Mouse (Mus musculus) G1E (cell line): ENCODE data around the gene Pcmt1. TPM values are rescaled to one million over a fixed set of nuclear protein-coding genes. Genes with fewer than 3 reads are reported as not detected.
"Not testable (repeated sequence)": the region's sequence is repeated elsewhere in the genome, so short reads cannot be mapped to it uniquely, and the experiment has no call there.

Source experiments
- ATAC-seq: 2 replicates; pipeline ENCODE4 v1.8.0; 2016; ENCODE audit warnings: mild to moderate bottlenecking; ENCODE audit not compliant: insufficient number of reproducible peaks, poor library complexity, low FRiP score, severe bottlenecking; ENCODE audit errors: extremely low read depth
- DNase-seq: peaks from one replicate; pipeline ENCODE4 v3.0.0; 2012; ENCODE audit warnings: low spot score
- H3K27me3 ChIP-seq: 2 replicates; pipeline ENCODE4 v1.6.1; 2012; ENCODE audit warnings: mild to moderate bottlenecking, low read length, inconsistent platforms; ENCODE audit not compliant: insufficient read depth
- H3K36me3 ChIP-seq: replicated peaks from 2 replicates; pipeline ENCODE3; 2012; ENCODE audit warnings: mild to moderate bottlenecking, inconsistent platforms
- H3K4me1 ChIP-seq: 2 replicates; pipeline ENCODE4 v1.6.1; 2012; ENCODE audit warnings: low read depth, low read length, inconsistent platforms, mixed read lengths; ENCODE audit not compliant: insufficient read depth
- H3K4me3 ChIP-seq: 2 replicates; pipeline ENCODE4 v1.5.1; 2012; ENCODE audit warnings: low read depth, mild to moderate bottlenecking, inconsistent platforms, low read length, moderate library complexity, mixed read lengths
- H3K9me3 ChIP-seq: replicated peaks from 2 replicates; pipeline ENCODE4 v1.6.1; 2012; ENCODE audit warnings: inconsistent platforms
- CTCF ChIP-seq: IDR thresholded peaks from 2 replicates; pipeline ENCODE4 v1.5.1; 2012; ENCODE audit warnings: low read depth, low read length, inconsistent platforms, mixed read lengths
- GATA1 ChIP-seq: IDR thresholded peaks from 2 replicates; pipeline ENCODE4 v1.6.1; 2012; ENCODE audit warnings: borderline replicate concordance, low read length, inconsistent platforms, mixed read lengths
- GATA2 ChIP-seq: IDR thresholded peaks from 2 replicates; pipeline ENCODE4 v1.6.1; 2012; ENCODE audit warnings: low read depth, low read length, inconsistent platforms, borderline replicate concordance
- POLR2AphosphoS5 ChIP-seq: IDR thresholded peaks from 2 replicates; pipeline ENCODE4 v1.6.1; 2012; ENCODE audit warnings: low read depth, low read length, inconsistent platforms; ENCODE audit not compliant: insufficient replicate concordance
- TAL1 ChIP-seq: conservative IDR thresholded peaks from 2 replicates; pipeline ENCODE4 v1.6.1; 2012; ENCODE audit warnings: low read depth, low read length, inconsistent platforms, mixed read lengths
- polyA plus RNA-seq: library from polyadenylated mRNA; stranded (reverse); fragments of >175 nt; gene quantifications from 2 replicates; pipeline ENCODE4 v1.2.3, GENCODE M21; 2012
- total RNA-seq, 2 experiments: library from RNA; stranded (forward) in 1 of 2; stranded (reverse) in 1 of 2; fragments of 200-1000 nt in 1 of 2; fragments of >200 nt in 1 of 2; fragmentation: Nextera tagmentation in 1 of 2; gene quantifications; 2 replicates each; pipeline ENCODE4 v1.2.3; 2014 to 2017

Pcmt1 gene
- total and polyA plus RNA-seq, 3 experiments, result 55.8 to 117 (median 79.0) TPM

DNA sequence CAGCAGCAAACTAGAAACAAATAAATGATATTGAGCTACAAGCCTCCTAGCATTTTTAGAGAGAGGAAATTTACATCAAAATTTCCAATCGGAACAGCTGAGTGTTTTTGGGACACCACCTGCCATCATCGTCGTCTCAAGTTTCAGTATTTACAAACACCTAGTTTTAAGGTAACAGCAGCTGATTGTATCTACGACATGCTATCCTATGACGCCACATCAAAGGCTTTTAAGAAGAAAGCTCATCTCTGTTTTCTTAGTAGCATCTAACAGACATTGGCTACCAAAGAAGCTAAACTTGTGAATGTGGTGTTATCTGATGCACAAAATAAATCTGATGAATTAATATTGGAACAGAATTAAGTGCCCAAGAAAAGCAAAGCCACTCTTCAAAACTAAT lies 50.6 kb downstream of the Pcmt1 start:
- Histone ChIP-seq H3K4me1 (no peaks in the 10 kb centered on the region), H3K9me3 (no peaks in the 10 kb centered on the region), H3K4me3 (no peak overlapping the region), H3K27me3 (no peaks in the 10 kb centered on the region), H3K36me3 (peaks cover 55% of the 10 kb centered on the region)
- no peak for ATAC-seq
- no peak for DNase-seq
- no peak for TF ChIP-seq GATA2
- TF ChIP-seq GATA1, result no peak
- TF ChIP-seq POLR2AphosphoS5, result no peak
- TF ChIP-seq CTCF, result no peak
- no peak for TF ChIP-seq TAL1

DNA sequence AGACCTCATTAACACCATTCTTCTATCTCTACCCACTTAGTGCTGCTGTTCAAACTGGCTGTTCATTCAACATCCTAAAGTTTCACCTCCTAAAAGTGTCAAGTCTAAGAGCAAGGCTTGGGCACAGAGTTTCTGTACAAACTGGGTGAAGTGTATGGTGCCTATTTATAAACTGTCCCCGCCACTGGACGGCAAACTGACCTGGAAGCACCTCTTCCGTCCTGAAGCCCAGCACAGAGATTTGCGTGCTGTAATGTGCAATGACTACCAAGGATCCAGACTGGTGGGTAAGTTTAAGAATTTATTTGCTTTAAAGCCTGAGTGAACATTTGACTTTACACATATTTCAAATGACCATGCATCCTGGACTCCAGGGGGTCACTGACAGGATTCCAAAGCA lies 51.8 kb downstream of the Pcmt1 start:
- DNase-seq (no peak), ATAC-seq (no peak)
- H3K27me3 ChIP-seq, result no peaks in the 10 kb centered on the region
- peaks cover 55% of the 10 kb centered on the region for H3K36me3 ChIP-seq
- H3K4me3 ChIP-seq, result no peak overlapping the region
- no peaks in the 10 kb centered on the region for H3K4me1 ChIP-seq
- TF ChIP-seq TAL1, result no peak
- no peaks in the 10 kb centered on the region for H3K9me3 ChIP-seq

DNA sequence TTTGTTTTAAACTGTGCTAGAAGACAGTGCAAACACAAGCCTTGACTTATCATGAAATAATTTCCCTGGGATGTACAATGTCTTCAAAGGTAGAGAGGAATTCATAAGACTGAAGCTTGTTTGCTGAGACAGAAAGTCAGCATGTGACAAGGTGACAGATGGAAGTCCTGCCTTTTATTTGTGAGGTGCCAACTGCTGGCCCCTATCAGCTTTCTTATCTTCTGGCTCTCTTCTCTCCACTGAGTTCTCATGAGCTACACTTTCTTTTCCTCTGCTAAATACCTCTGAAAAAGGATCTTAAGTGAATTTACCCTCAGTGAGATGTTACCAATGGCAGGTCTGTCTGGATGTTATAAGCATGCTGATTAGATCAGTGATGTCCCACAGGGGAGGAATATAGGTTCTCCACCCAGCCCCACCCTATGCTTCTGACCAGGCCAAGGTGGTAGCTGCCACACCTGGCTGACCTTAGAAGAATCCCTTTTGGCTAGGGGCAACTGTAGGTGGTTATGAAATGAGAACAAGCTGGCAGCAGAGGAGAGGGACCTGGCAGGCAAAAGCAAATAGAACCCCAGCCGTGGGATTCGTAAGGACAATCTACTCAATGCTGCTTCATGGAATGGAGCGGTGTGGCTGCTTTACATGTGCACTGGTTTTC lies 56.9 kb downstream of the Pcmt1 start:
- ATAC-seq (no peak), DNase-seq (no peak)
- Histone ChIP-seq H3K27me3 (peaks cover 8% of the 10 kb centered on the region; the same call in 1 of the 2 replicates), H3K9me3 (no peaks in the 10 kb centered on the region), H3K36me3 (peaks cover 15% of the 10 kb centered on the region), H3K4me1 (no peaks in the 10 kb centered on the region), H3K4me3 (no peak overlapping the region)
- TF ChIP-seq GATA1, result no peak
- TF ChIP-seq GATA2, result no peak
- no peak for TF ChIP-seq CTCF
- TF ChIP-seq TAL1, result no peak
- TF ChIP-seq POLR2AphosphoS5, result no peak

DNA sequence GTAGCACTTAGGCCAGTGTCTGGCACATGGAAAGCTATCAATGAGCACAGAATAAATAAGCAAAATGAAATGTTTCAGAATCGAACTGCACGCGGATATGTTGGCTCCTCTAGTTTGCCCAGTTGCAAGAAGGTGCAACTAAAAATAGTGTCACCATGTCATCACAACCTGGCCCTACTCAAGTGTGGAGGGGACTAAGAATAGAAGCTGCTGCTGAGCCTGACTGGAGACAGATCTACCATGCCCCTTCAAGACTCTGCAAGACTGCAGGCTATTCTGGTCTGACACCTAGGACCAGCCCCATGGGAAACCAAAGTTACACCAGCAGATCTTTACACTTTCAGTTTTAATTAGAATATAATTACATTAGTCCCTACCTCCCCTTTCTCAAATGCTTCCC lies 58.6 kb downstream of the Pcmt1 start:
- H3K4me3 ChIP-seq, result no peak overlapping the region
- no peaks in the 10 kb centered on the region for H3K9me3 ChIP-seq
- ATAC-seq, result no peak
- TF ChIP-seq GATA1 (no peak), TAL1 (no peak), CTCF (no peak), GATA2 (no peak), POLR2AphosphoS5 (no peak)
- H3K36me3 ChIP-seq, result peaks cover 5% of the 10 kb centered on the region
- DNase-seq, result no peak
- H3K4me1 ChIP-seq, result no peaks in the 10 kb centered on the region
- peaks cover 8% of the 10 kb centered on the region; the same call in 1 of the 2 replicates for H3K27me3 ChIP-seq

DNA sequence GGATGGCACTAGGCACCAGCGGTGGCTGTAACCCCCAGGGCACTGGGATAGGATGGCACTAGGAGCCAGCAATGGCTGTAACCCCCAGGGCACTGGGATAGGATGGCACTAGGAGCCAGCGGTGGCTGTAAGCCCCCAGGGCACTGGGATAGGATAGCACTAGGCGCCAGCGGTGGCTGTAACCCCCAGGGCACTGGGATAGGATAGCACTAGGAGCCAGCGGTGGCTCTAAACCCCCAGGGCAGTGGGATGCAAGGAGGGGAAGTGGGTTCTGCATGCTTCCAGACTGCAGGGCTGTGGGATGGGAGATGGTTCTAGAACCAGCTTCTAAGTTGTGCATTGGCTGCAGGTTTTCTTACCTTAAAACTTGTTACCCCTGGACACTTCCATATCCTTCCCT lies 60.2 kb downstream of the Pcmt1 start:
- Histone ChIP-seq H3K4me3 (no peak overlapping the region), H3K4me1 (no peaks in the 10 kb centered on the region), H3K27me3 (peaks cover 8% of the 10 kb centered on the region; the same call in 1 of the 2 replicates), H3K9me3 (no peaks in the 10 kb centered on the region), H3K36me3 (no peaks in the 10 kb centered on the region)
- DNase-seq (no peak), ATAC-seq (no peak)
- TF ChIP-seq GATA2, result no peak
- TF ChIP-seq POLR2AphosphoS5, result no peak
- TF ChIP-seq CTCF, result no peak
- no peak for TF ChIP-seq TAL1
- TF ChIP-seq GATA1, result no peak

DNA sequence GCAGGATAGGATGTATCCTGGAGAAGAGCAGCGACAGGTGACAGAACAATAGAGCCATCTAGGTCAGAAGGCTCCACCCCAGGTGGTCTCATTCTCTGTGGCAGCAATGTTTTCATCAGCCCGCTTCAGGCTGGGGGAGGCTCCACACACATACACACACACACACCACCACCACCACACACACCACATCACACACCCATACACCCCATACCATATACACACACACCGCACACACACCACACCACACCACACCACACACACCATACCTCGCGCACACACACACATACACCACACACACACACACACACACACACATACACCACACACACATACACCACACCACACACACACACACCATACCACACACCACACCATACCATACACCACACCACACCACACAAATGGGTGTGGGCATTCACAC lies 61.1 kb downstream of the Pcmt1 start:
- ATAC-seq, result no peak
- DNase-seq, result no peak
- TF ChIP-seq CTCF (no peak), TAL1 (no peak), GATA2 (no peak), GATA1 (no peak), POLR2AphosphoS5 (no peak; the same call in 1 of the 2 replicates)

DNA sequence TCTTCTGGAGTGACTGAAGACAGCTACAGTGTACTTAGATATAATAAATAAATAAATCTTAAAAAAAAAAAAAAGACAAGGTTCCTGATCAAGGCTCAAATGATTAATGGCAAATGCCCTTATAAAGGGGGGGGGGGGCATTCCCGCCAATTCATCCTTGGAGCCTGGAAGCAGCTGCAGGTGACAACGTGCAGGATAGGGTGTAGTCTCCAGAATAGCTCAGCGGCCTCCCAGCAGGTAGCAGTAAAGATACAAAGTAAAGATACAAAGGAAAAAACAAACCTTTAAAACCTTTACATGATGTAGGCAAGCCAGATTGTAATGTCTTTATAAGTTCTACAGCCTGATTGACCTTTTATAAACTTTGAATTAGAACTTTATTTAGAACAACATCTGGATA lies 63.4 kb downstream of the Pcmt1 start:
- DNase-seq, ATAC-seq, H3K4me3 ChIP-seq, H3K36me3 ChIP-seq, H3K4me1 ChIP-seq, H3K9me3 ChIP-seq: not testable (repeated sequence)
- peaks cover 12% of the 10 kb centered on the region; the same call in 1 of the 2 replicates for H3K27me3 ChIP-seq

More for the DNA sequence above, 61.1 kb downstream of the Pcmt1 start:
- Histone ChIP-seq H3K9me3 (no peaks in the 10 kb centered on the region), H3K4me1 (no peaks in the 10 kb centered on the region), H3K4me3 (no peak overlapping the region), H3K36me3 (no peaks in the 10 kb centered on the region), H3K27me3 (peaks cover 9% of the 10 kb centered on the region; the same call in 1 of the 2 replicates)

DNA sequence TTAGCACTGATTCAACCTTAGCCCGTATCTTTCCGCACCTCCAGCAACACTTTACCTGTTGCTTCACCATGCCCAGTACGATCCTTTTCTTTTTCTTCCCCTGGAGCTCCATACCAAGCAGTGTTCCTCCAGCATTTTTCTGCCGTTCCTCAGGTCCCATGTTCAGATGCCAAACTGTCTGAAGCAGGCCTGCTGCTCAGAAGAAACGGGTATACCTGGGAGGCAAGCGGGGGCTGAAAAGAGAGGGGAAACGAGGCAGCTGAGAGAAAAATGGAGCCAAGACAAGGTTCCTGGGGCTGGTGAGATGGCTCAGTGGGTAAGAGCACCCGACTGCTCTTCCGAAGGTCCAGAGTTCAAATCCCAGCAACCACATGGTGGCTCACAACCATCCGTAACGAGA lies 63.8 kb downstream of the Pcmt1 start:
- not testable (repeated sequence) for H3K9me3 ChIP-seq, DNase-seq, H3K4me3 ChIP-seq, ATAC-seq, H3K36me3 ChIP-seq, H3K4me1 ChIP-seq
- H3K27me3 ChIP-seq, result peaks cover 12% of the 10 kb centered on the region; the same call in 1 of the 2 replicates
